Mouse (Mus musculus): Measurements from ENCODE around the gene 1700013G24Rik. TPM values are rescaled to one million over a fixed set of nuclear protein-coding genes. Genes with fewer than 3 reads are reported as not detected.
A peak's percentile ranks its signal among the peaks of the same experiment; 100 is the strongest.

The 1700013G24Rik gene
- polyA plus RNA-seq, 1 experiment from 2014 or later = not detected

GRCm38 (mm10) chr4:137436979-137437669 is 16.0 kb upstream of the 1700013G24Rik start:
- Histone ChIP-seq H3K4me3 (ENCODE audit: low read depth, low read length) (no peak overlapping the region), H3K36me3 (ENCODE audit: control insufficient read depth, insufficient read depth, low read length) (no peaks in the 10 kb centered on the region), H3K27me3 (ENCODE audit: control insufficient read depth, insufficient read depth, low read length) (no peaks in the 10 kb centered on the region), H3K9ac (replicated peaks; ENCODE audit: low read depth, low read length) (no peak overlapping the region), H3K9me3 (ENCODE audit: control insufficient read depth, low read depth, low read length) (no peaks in the 10 kb centered on the region; the same call in 1 of the 2 replicates), H3K4me2 (replicated peaks; ENCODE audit: low read depth, low read length) (no peak overlapping the region), H3K27ac (ENCODE audit: low read length) (no peak overlapping the region), H3K4me1 (ENCODE audit: control insufficient read depth, insufficient read depth, low read length) (no peaks in the 10 kb centered on the region)
- 83% methylated on average over 8 of the region's 8 CpGs for WGBS
- no peak for ATAC-seq (ENCODE audit: insufficient number of reproducible peaks, insufficient read depth, low FRiP score, low read depth)

GRCm38 (mm10) chr4:137438842-137439241 is 14.2 kb upstream of the 1700013G24Rik start:
- 0 out of 2 replicates have a peak, but pooled peaks cover 2% of the 10 kb centered on the region for H3K4me1 ChIP-seq (ENCODE audit: control insufficient read depth, insufficient read depth, low read length)
- no peaks in the 10 kb centered on the region; the same call in 1 of the 2 replicates for H3K9me3 ChIP-seq (ENCODE audit: control insufficient read depth, low read depth, low read length)
- peak; percentile 28; the same call in 1 of the 2 replicates for ATAC-seq (ENCODE audit: insufficient number of reproducible peaks, insufficient read depth, low FRiP score, low read depth)
- H3K4me3 ChIP-seq (ENCODE audit: low read depth, low read length) = no peak overlapping the region
- no peak overlapping the region for H3K27ac ChIP-seq (ENCODE audit: low read length)
- 90% methylated on average over 8 of the region's 8 CpGs for WGBS
- no peak overlapping the region for H3K4me2 ChIP-seq (replicated peaks; ENCODE audit: low read depth, low read length)
- no peak overlapping the region for H3K9ac ChIP-seq (replicated peaks; ENCODE audit: low read depth, low read length)
- no peaks in the 10 kb centered on the region for H3K36me3 ChIP-seq (ENCODE audit: control insufficient read depth, insufficient read depth, low read length)
- no peaks in the 10 kb centered on the region for H3K27me3 ChIP-seq (ENCODE audit: control insufficient read depth, insufficient read depth, low read length)

GRCm38 (mm10) chr4:137441332-137441731 is 11.8 kb upstream of the 1700013G24Rik start:
- WGBS = 87% methylated on average over 4 of the region's 4 CpGs
- no peak overlapping the region for H3K4me2 ChIP-seq (replicated peaks; ENCODE audit: low read depth, low read length)

GRCm38 (mm10) chr4:137443625-137444024 is 9.5 kb upstream of the 1700013G24Rik start:
- peaks cover 12% of the 10 kb centered on the region for H3K4me1 ChIP-seq (ENCODE audit: control insufficient read depth, insufficient read depth, low read length)
- no peak overlapping the region for H3K27ac ChIP-seq (ENCODE audit: low read length)
- H3K9ac ChIP-seq (replicated peaks; ENCODE audit: low read depth, low read length) = no peak overlapping the region
- ATAC-seq (ENCODE audit: insufficient number of reproducible peaks, insufficient read depth, low FRiP score, low read depth) = no peak
- no peaks in the 10 kb centered on the region for H3K27me3 ChIP-seq (ENCODE audit: control insufficient read depth, insufficient read depth, low read length)
- no peaks in the 10 kb centered on the region for H3K36me3 ChIP-seq (ENCODE audit: control insufficient read depth, insufficient read depth, low read length)
- no peak overlapping the region for H3K4me2 ChIP-seq (replicated peaks; ENCODE audit: low read depth, low read length)
- 7% methylated on average over 5 of the region's 5 CpGs for WGBS
- no peak overlapping the region for H3K4me3 ChIP-seq (ENCODE audit: low read depth, low read length)
- H3K9me3 ChIP-seq (ENCODE audit: control insufficient read depth, low read depth, low read length) = no peaks in the 10 kb centered on the region; the same call in 1 of the 2 replicates

More at GRCm38 (mm10) chr4:137441332-137441731, 11.8 kb upstream of the 1700013G24Rik start:
- Histone ChIP-seq H3K4me1 (ENCODE audit: control insufficient read depth, insufficient read depth, low read length) (0 out of 2 replicates have a peak, but pooled peaks cover 4% of the 10 kb centered on the region), H3K9me3 (ENCODE audit: control insufficient read depth, low read depth, low read length) (no peaks in the 10 kb centered on the region; the same call in 1 of the 2 replicates), H3K27me3 (ENCODE audit: control insufficient read depth, insufficient read depth, low read length) (no peaks in the 10 kb centered on the region), H3K4me3 (ENCODE audit: low read depth, low read length) (no peak overlapping the region), H3K27ac (ENCODE audit: low read length) (no peak overlapping the region), H3K36me3 (ENCODE audit: control insufficient read depth, insufficient read depth, low read length) (no peaks in the 10 kb centered on the region), H3K9ac (replicated peaks; ENCODE audit: low read depth, low read length) (no peak overlapping the region)
- no peak for ATAC-seq (ENCODE audit: insufficient number of reproducible peaks, insufficient read depth, low FRiP score, low read depth)

GRCm38 (mm10) chr4:137445881-137446280 is 7.2 kb upstream of the 1700013G24Rik start:
- no peaks in the 10 kb centered on the region for H3K36me3 ChIP-seq (ENCODE audit: control insufficient read depth, insufficient read depth, low read length)

GRCm38 (mm10) chr4:137447363-137448196 is 5.5 kb upstream of the 1700013G24Rik start:
- Histone ChIP-seq H3K36me3 (ENCODE audit: control insufficient read depth, insufficient read depth, low read length) (no peaks in the 10 kb centered on the region), H3K27me3 (ENCODE audit: control insufficient read depth, insufficient read depth, low read length) (no peaks in the 10 kb centered on the region), H3K9ac (replicated peaks; ENCODE audit: low read depth, low read length) (no peak overlapping the region), H3K4me2 (replicated peaks; ENCODE audit: low read depth, low read length) (no peak overlapping the region), H3K9me3 (ENCODE audit: control insufficient read depth, low read depth, low read length) (no peaks in the 10 kb centered on the region), H3K4me1 (ENCODE audit: control insufficient read depth, insufficient read depth, low read length) (peaks cover 16% of the 10 kb centered on the region), H3K27ac (ENCODE audit: low read length) (no peak overlapping the region), H3K4me3 (ENCODE audit: low read depth, low read length) (no peak overlapping the region)
- 57% methylated on average over 7 of the region's 7 CpGs for WGBS
- ATAC-seq (ENCODE audit: insufficient number of reproducible peaks, insufficient read depth, low FRiP score, low read depth) = no peak

More at GRCm38 (mm10) chr4:137445881-137446280, 7.2 kb upstream of the 1700013G24Rik start:
- no peak overlapping the region for H3K9ac ChIP-seq (replicated peaks; ENCODE audit: low read depth, low read length)
- no peaks in the 10 kb centered on the region for H3K27me3 ChIP-seq (ENCODE audit: control insufficient read depth, insufficient read depth, low read length)
- no peak overlapping the region for H3K27ac ChIP-seq (ENCODE audit: low read length)
- no peak overlapping the region for H3K4me2 ChIP-seq (replicated peaks; ENCODE audit: low read depth, low read length)
- no peaks in the 10 kb centered on the region; the same call in 1 of the 2 replicates for H3K9me3 ChIP-seq (ENCODE audit: control insufficient read depth, low read depth, low read length)
- H3K4me1 ChIP-seq (ENCODE audit: control insufficient read depth, insufficient read depth, low read length) = peaks cover 16% of the 10 kb centered on the region
- ATAC-seq (ENCODE audit: insufficient number of reproducible peaks, insufficient read depth, low FRiP score, low read depth) = no peak
- H3K4me3 ChIP-seq (ENCODE audit: low read depth, low read length) = no peak overlapping the region
- 83% methylated on average over 4 of the region's 4 CpGs for WGBS

- Histone ChIP-seq H3K27ac (ENCODE audit: low read length) (0 out of 2 replicates have a peak overlapping the region, but pooled peaks have one; percentile 44), H3K9me3 (ENCODE audit: control insufficient read depth, low read depth, low read length) (no peaks in the 10 kb centered on the region), H3K27me3 (ENCODE audit: control insufficient read depth, insufficient read depth, low read length) (no peaks in the 10 kb centered on the region), H3K36me3 (ENCODE audit: control insufficient read depth, insufficient read depth, low read length) (no peaks in the 10 kb centered on the region), H3K9ac (replicated peaks; ENCODE audit: low read depth, low read length) (no peak overlapping the region), H3K4me3 (ENCODE audit: low read depth, low read length) (no peak overlapping the region), H3K4me1 (ENCODE audit: control insufficient read depth, insufficient read depth, low read length) (peaks cover 16% of the 10 kb centered on the region), H3K4me2 (replicated peaks; ENCODE audit: low read depth, low read length) (no peak overlapping the region)
- 26% methylated on average over 6 of the region's 6 CpGs for WGBS
- ATAC-seq (ENCODE audit: insufficient number of reproducible peaks, insufficient read depth, low FRiP score, low read depth) = no peak
Measured at GRCm38 (mm10) chr4:137448197-137448596, 4.9 kb upstream of the 1700013G24Rik start.

- 34% methylated on average over 2 of the region's 2 CpGs for WGBS
- Histone ChIP-seq H3K4me2 (replicated peaks; ENCODE audit: low read depth, low read length) (no peak overlapping the region), H3K4me1 (ENCODE audit: control insufficient read depth, insufficient read depth, low read length) (peaks cover 16% of the 10 kb centered on the region), H3K27me3 (ENCODE audit: control insufficient read depth, insufficient read depth, low read length) (no peaks in the 10 kb centered on the region), H3K9me3 (ENCODE audit: control insufficient read depth, low read depth, low read length) (no peaks in the 10 kb centered on the region), H3K36me3 (ENCODE audit: control insufficient read depth, insufficient read depth, low read length) (no peaks in the 10 kb centered on the region), H3K9ac (replicated peaks; ENCODE audit: low read depth, low read length) (no peak overlapping the region), H3K27ac (ENCODE audit: low read length) (peak overlapping the region; percentile 44; the same call in 1 of the 2 replicates), H3K4me3 (ENCODE audit: low read depth, low read length) (no peak overlapping the region)
- ATAC-seq (ENCODE audit: insufficient number of reproducible peaks, insufficient read depth, low FRiP score, low read depth) = no peak
Measured at GRCm38 (mm10) chr4:137448641-137449040, 4.4 kb upstream of the 1700013G24Rik start.

Measured in stomach, embryonic 14.5 days (tissue).